Mouse (Mus musculus): ENCODE data around the gene Wnt5a. TPM values are rescaled to one million over a fixed set of nuclear protein-coding genes. Genes with fewer than 3 reads are reported as not detected.

Wnt5a gene
- polyA plus RNA-seq, 1 experiment from 2014 or later: 13.4 TPM

DNA sequence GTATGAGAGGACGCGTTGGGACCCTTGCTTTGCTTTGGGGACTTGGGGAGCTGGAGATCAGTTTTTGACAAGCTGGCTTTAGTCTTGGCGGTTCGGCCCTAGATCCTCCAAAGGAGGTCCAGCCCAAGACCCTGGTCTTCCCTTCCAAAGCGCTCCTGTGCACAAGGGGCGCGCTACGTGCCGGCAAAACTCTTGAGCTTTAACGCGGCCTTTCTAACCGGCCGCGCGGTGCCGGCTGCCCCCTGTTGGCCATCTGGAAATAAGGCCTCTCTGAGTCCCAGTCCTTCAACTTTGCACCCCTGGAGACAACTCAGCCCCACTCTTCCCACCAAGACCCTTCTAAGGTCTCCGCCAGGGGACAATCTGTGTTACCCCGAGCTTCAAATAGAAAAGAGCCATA is 2.9 kb downstream of the Wnt5a start:
- ATAC-seq: peak; percentile 26; the same call in 1 of the 2 replicates
- peaks cover 53% of the 10 kb centered on the region for H3K4me1 ChIP-seq (ENCODE audit: control insufficient read depth, insufficient read depth, low read length)
- 1% methylated on average over 18 of the region's 18 CpGs for WGBS

GRCm38 (mm10) chr14:28508288-28509258 is 4.0 kb downstream of the Wnt5a start:
- Histone ChIP-seq H3K27ac (ENCODE audit: low read length) (no peak overlapping the region), H3K4me2 (ENCODE audit: low read length) (peak overlapping the region; percentile 89), H3K36me3 (ENCODE audit: control insufficient read depth, insufficient read depth, low read length) (no peaks in the 10 kb centered on the region), H3K4me3 (ENCODE audit: low read depth, low read length) (peak overlapping the region; percentile 41), H3K9me3 (replicated peaks; ENCODE audit: control insufficient read depth, low read length, poor library complexity, severe bottlenecking) (no peaks in the 10 kb centered on the region), H3K9ac (ENCODE audit: low read depth, low read length) (no peak overlapping the region), H3K27me3 (ENCODE audit: control insufficient read depth, insufficient read depth, low read depth, low read length) (peaks cover 19% of the 10 kb centered on the region), H3K4me1 (ENCODE audit: control insufficient read depth, insufficient read depth, low read length) (peaks cover 53% of the 10 kb centered on the region)
- WGBS: 13% methylated on average over 27 of the region's 27 CpGs
- ATAC-seq: no peak

More for the DNA sequence above, 2.9 kb downstream of the Wnt5a start:
- H3K27me3 ChIP-seq (ENCODE audit: control insufficient read depth, insufficient read depth, low read depth, low read length): peaks cover 18% of the 10 kb centered on the region
- H3K4me3 ChIP-seq (ENCODE audit: low read depth, low read length): peak overlapping the region; percentile 54
- H3K27ac ChIP-seq (ENCODE audit: low read length): no peak overlapping the region
- no peaks in the 10 kb centered on the region for H3K9me3 ChIP-seq (replicated peaks; ENCODE audit: control insufficient read depth, low read length, poor library complexity, severe bottlenecking)
- H3K9ac ChIP-seq (ENCODE audit: low read depth, low read length): no peak overlapping the region
- no peaks in the 10 kb centered on the region for H3K36me3 ChIP-seq (ENCODE audit: control insufficient read depth, insufficient read depth, low read length)
- peak overlapping the region; percentile 89 for H3K4me2 ChIP-seq (ENCODE audit: low read length)

GRCm38 (mm10) chr14:28509441-28510340 is 5.1 kb downstream of the Wnt5a start:
- no peak; the same call in 1 of the 2 replicates for ATAC-seq
- H3K4me1 ChIP-seq (ENCODE audit: control insufficient read depth, insufficient read depth, low read length): peaks cover 45% of the 10 kb centered on the region
- peak overlapping the region; percentile 41 for H3K4me3 ChIP-seq (ENCODE audit: low read depth, low read length)
- H3K27me3 ChIP-seq (ENCODE audit: control insufficient read depth, insufficient read depth, low read depth, low read length): peaks cover 19% of the 10 kb centered on the region
- no peaks in the 10 kb centered on the region for H3K36me3 ChIP-seq (ENCODE audit: control insufficient read depth, insufficient read depth, low read length)
- H3K27ac ChIP-seq (ENCODE audit: low read length): peak overlapping the region; percentile 24; the same call in 1 of the 2 replicates
- H3K9me3 ChIP-seq (replicated peaks; ENCODE audit: control insufficient read depth, low read length, poor library complexity, severe bottlenecking): no peaks in the 10 kb centered on the region
- H3K9ac ChIP-seq (ENCODE audit: low read depth, low read length): peak overlapping the region; percentile 52; the same call in 1 of the 2 replicates
- H3K4me2 ChIP-seq (ENCODE audit: low read length): peak overlapping the region; percentile 89
- WGBS: 1% methylated on average over 47 of the region's 47 CpGs

DNA sequence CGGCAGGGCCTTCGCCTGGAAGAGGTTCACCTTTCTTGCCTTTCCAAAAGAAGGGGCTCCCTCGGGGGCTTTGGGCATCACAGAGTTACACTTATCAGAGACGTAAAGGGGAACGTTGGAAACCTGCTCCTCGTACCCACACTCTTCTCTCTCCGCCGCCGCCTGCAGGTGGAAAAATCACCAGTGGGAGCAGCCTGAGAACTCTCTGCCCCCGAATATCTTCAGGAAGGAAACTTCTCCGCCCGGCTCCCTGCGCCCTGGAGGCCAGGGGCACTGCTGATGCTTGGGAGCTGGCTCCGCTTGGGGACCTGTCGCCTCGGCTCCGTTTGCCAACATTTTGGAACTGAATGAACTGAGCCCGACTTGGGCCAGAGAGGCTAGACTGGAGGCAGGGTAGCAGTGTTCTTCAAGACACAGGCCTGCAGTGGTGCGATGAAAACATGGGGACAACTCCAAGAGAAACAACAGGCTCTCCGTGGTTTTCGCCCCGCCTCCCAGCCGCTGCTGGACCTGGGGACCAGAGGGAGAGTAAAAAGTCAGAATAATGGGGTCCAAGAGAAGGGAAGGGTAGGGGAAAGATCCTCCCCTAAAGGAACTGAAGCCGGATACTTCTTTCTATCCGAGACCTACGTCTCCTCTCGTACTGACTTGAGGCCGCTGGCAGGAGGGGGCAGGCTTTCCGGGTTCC is 5.9 kb downstream of the Wnt5a start:
- peaks cover 41% of the 10 kb centered on the region for H3K4me1 ChIP-seq (ENCODE audit: control insufficient read depth, insufficient read depth, low read length)
- under 1% methylated on average over 29 of the region's 29 CpGs for WGBS
- no peak for ATAC-seq
- H3K9me3 ChIP-seq (replicated peaks; ENCODE audit: control insufficient read depth, low read length, poor library complexity, severe bottlenecking): no peaks in the 10 kb centered on the region
- H3K27ac ChIP-seq (ENCODE audit: low read length): 0 out of 2 replicates have a peak overlapping the region, but pooled peaks have one; percentile 10
- H3K4me2 ChIP-seq (ENCODE audit: low read length): peak overlapping the region; percentile 89
- peak overlapping the region; percentile 52 for H3K9ac ChIP-seq (ENCODE audit: low read depth, low read length)
- H3K4me3 ChIP-seq (ENCODE audit: low read depth, low read length): peak overlapping the region; percentile 41
- H3K36me3 ChIP-seq (ENCODE audit: control insufficient read depth, insufficient read depth, low read length): no peaks in the 10 kb centered on the region
- peaks cover 19% of the 10 kb centered on the region for H3K27me3 ChIP-seq (ENCODE audit: control insufficient read depth, insufficient read depth, low read depth, low read length)

- Histone ChIP-seq H3K9ac (ENCODE audit: low read depth, low read length) (peak overlapping the region; percentile 37), H3K27ac (ENCODE audit: low read length) (peak overlapping the region; percentile 35; the same call in 1 of the 2 replicates), H3K27me3 (ENCODE audit: control insufficient read depth, insufficient read depth, low read depth, low read length) (peaks cover 19% of the 10 kb centered on the region), H3K9me3 (replicated peaks; ENCODE audit: control insufficient read depth, low read length, poor library complexity, severe bottlenecking) (no peaks in the 10 kb centered on the region), H3K36me3 (ENCODE audit: control insufficient read depth, insufficient read depth, low read length) (no peaks in the 10 kb centered on the region), H3K4me3 (ENCODE audit: low read depth, low read length) (peak overlapping the region; percentile 41), H3K4me2 (ENCODE audit: low read length) (peak overlapping the region; percentile 89), H3K4me1 (ENCODE audit: control insufficient read depth, insufficient read depth, low read length) (peaks cover 38% of the 10 kb centered on the region)
- ATAC-seq: no peak
- WGBS: under 1% methylated on average over 24 of the region's 41 CpGs
These were observed 6.6 kb downstream of the Wnt5a start for GRCm38 (mm10) chr14:28511029-28511651.

DNA sequence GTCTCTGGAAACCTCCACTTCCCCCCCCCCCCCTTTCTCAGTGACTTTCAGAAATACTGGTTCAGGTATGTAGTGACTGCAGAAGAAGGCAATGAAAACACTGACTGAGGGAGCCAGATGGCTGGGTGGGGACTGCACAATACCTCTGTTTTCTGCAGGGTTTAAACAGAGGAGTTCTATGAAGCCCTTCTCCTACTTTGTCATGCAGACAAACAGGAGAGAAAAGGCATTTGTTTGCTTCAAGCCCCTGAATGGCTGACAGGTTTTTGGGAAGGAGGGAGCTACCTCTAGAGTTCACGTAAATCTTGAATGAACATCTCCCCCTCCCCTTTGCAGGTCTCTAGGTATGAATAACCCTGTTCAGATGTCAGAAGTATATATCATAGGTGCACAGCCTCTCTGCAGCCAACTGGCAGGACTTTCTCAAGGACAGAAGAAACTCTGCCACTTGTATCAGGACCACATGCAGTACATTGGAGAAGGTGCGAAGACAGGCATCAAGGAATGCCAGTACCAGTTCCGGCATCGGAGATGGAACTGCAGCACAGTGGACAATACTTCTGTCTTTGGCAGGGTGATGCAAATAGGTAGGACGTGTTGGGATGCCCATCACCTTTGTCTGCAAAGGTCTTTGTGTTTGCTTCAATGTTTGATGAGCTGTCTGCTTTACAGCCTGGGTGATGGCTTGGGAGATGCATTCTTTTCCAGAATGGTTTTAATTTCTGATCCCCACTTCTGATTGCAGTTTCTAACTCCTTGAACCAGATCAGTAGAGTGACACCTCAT is 8.4 kb downstream of the Wnt5a start:
- Histone ChIP-seq H3K27ac (ENCODE audit: low read length) (no peak overlapping the region), H3K27me3 (ENCODE audit: control insufficient read depth, insufficient read depth, low read depth, low read length) (peaks cover 15% of the 10 kb centered on the region), H3K4me3 (ENCODE audit: low read depth, low read length) (no peak overlapping the region), H3K36me3 (ENCODE audit: control insufficient read depth, insufficient read depth, low read length) (no peaks in the 10 kb centered on the region), H3K4me2 (ENCODE audit: low read length) (no peak overlapping the region; the same call in 1 of the 2 replicates), H3K4me1 (ENCODE audit: control insufficient read depth, insufficient read depth, low read length) (peaks cover 31% of the 10 kb centered on the region), H3K9me3 (replicated peaks; ENCODE audit: control insufficient read depth, low read length, poor library complexity, severe bottlenecking) (no peaks in the 10 kb centered on the region), H3K9ac (ENCODE audit: low read depth, low read length) (no peak overlapping the region)
- ATAC-seq: no peak
- 73% methylated on average over 5 of the region's 5 CpGs for WGBS

DNA sequence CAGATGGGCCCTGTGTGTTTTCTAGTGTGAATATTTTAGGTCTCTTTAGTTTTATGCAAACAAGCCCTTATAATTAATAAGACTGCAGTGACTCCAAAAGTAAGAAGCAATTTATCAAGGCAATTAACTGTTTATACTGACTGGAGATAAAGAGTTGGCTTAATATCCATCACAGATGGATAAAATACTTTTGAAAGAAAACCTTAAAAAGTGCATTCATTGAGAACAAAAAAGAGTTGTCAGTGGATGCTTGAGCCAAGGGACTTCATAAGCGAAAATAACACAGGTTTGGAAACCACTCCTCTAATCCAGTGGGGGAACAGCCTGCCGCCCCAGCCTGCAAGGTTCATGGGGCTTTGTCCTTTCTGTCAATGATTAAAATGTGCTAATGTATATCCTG is 9.6 kb downstream of the Wnt5a start:
- 33% methylated on average over 2 of the region's 2 CpGs for WGBS
- Histone ChIP-seq H3K4me1 (ENCODE audit: control insufficient read depth, insufficient read depth, low read length) (peaks cover 25% of the 10 kb centered on the region), H3K4me2 (ENCODE audit: low read length) (no peak overlapping the region), H3K4me3 (ENCODE audit: low read depth, low read length) (no peak overlapping the region), H3K36me3 (ENCODE audit: control insufficient read depth, insufficient read depth, low read length) (no peaks in the 10 kb centered on the region), H3K9ac (ENCODE audit: low read depth, low read length) (no peak overlapping the region), H3K27me3 (ENCODE audit: control insufficient read depth, insufficient read depth, low read depth, low read length) (peaks cover 8% of the 10 kb centered on the region), H3K9me3 (replicated peaks; ENCODE audit: control insufficient read depth, low read length, poor library complexity, severe bottlenecking) (no peaks in the 10 kb centered on the region), H3K27ac (ENCODE audit: low read length) (no peak overlapping the region)
- ATAC-seq: no peak
